ENCODE assay signal across 12 mouse cellular contexts in the genomic region with DNA sequence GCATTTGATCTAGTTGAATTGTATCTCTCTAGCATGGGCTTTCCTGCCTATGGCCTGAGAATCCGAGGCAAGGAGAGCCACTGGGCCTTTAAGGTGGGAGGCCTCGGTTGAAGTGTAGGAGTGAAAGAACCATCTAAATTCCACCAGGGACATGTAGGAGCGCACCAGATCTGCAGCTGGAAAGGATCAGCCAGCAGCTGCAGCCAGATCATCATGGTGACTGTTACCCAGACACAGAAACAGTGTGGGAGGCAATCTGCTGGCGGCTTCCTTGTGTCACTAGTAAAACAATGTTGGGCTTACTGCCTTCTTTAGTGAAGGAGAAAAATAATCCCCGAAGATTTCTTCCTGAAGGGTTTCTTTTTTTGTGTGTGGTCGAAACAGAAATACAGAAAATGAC.
DNase-seq lines count a peak whose midpoint lies in the region; ATAC-seq and TF ChIP-seq lines count a peak whose summit lies in the region.
"Had no signal": no experiment of that assay in that cellular context is flagged by ENCODE, and none has a peak within 500 bp of the region (broad histone marks: within the 10 kb centered on the region; RNA-seq: fewer than 3 reads in every experiment).

No protein-coding gene starts in this region.

- no peaks in the 10 kb centered on the region for H3K27me3 ChIP-seq in stomach, embryonic 14.5 days (ENCODE audit: control insufficient read depth, insufficient read depth, low read length)
- no peaks in the 10 kb centered on the region for H3K27me3 ChIP-seq in stomach, postnatal 0 days (ENCODE audit: control insufficient read depth, insufficient read depth, low read length)
- H3K27me3 ChIP-seq: forebrain, embryonic 12.5 days had no signal

- no peaks in the 10 kb centered on the region for H3K36me3 ChIP-seq in stomach, embryonic 14.5 days (ENCODE audit: control insufficient read depth, insufficient read depth, low read length)
- no peaks in the 10 kb centered on the region for H3K36me3 ChIP-seq in stomach, postnatal 0 days (ENCODE audit: control insufficient read depth, insufficient read depth, low read length)
- H3K36me3 ChIP-seq: forebrain, embryonic 12.5 days had no signal

- H3K4me2 ChIP-seq in stomach, embryonic 14.5 days (replicated peaks; ENCODE audit: low read depth, low read length), result no peak overlapping the region
- no peak overlapping the region for H3K4me2 ChIP-seq in stomach, postnatal 0 days (replicated peaks; ENCODE audit: low read depth)
- H3K4me2 ChIP-seq: forebrain, embryonic 12.5 days had no signal

- 0 out of 2 replicates have a peak, but pooled peaks have one; percentile 23 for ATAC-seq in frontal cortex, adult (ENCODE audit: low TSS enrichment)
- peak; percentile 37; the same call in 1 of the 2 replicates for ATAC-seq in stomach, embryonic 14.5 days (ENCODE audit: insufficient number of reproducible peaks, insufficient read depth, low FRiP score, low read depth)
- no peak for ATAC-seq in stomach, postnatal 0 days (ENCODE audit: low FRiP score, low TSS enrichment)
- ATAC-seq in megakaryocyte progenitor cell, adult 5-6 weeks (replicated peaks; ENCODE audit: poor library complexity), result no peak
- no peak for ATAC-seq in cerebellum, adult (ENCODE audit: insufficient number of reproducible peaks, low FRiP score, low TSS enrichment)
- ATAC-seq: intestine, embryonic 16.5 days had no signal

- no peaks in the 10 kb centered on the region for H3K9me3 ChIP-seq in stomach, embryonic 14.5 days (ENCODE audit: control insufficient read depth, low read depth, low read length)
- H3K9me3 ChIP-seq in stomach, postnatal 0 days (ENCODE audit: control insufficient read depth, low read length), result no peaks in the 10 kb centered on the region
- H3K9me3 ChIP-seq: forebrain, embryonic 12.5 days had no signal

- TF ChIP-seq CTCF in stomach, postnatal 0 days (IDR thresholded peaks at IDR 0.05; ENCODE audit: low read depth), result no peak

- H3K27ac ChIP-seq in stomach, embryonic 14.5 days (ENCODE audit: low read length), result no peak overlapping the region
- no peak overlapping the region for H3K27ac ChIP-seq in stomach, postnatal 0 days (replicated peaks)
- H3K27ac ChIP-seq: forebrain, embryonic 12.5 days; macrophage had no signal

- DNase-seq in frontal cortex, postnatal 14 days (ENCODE audit: low spot score in 2 of 2), result no peak
- no peak for DNase-seq in stomach, postnatal 0 days (ENCODE audit: low spot score)
- peak; percentile 37 to 39 for DNase-seq in lung, adult 18-20 months
- peak; percentile 45 for DNase-seq in testis, postnatal 10 days (ENCODE audit: low spot score)
- DNase-seq: cerebellum, adult 8-10 months had no signal

- no peak for TF ChIP-seq EP300 in stomach, postnatal 0 days (optimal IDR thresholded peaks at IDR 0.05)

- no peaks in the 10 kb centered on the region for H3K4me1 ChIP-seq in stomach, embryonic 14.5 days (ENCODE audit: control insufficient read depth, insufficient read depth, low read length)
- H3K4me1 ChIP-seq in stomach, postnatal 0 days (replicated peaks; ENCODE audit: control insufficient read depth, insufficient read depth), result no peaks in the 10 kb centered on the region
- H3K4me1 ChIP-seq: forebrain, embryonic 12.5 days had no signal

- 46% methylated on average over 6 of the region's 6 CpGs for WGBS in stomach, embryonic 14.5 days
- WGBS in stomach, postnatal 0 days, result 39% methylated on average over 6 of the region's 6 CpGs

- no peak overlapping the region for H3K9ac ChIP-seq in stomach, embryonic 14.5 days (replicated peaks; ENCODE audit: low read depth, low read length)
- H3K9ac ChIP-seq in stomach, postnatal 0 days (ENCODE audit: low read length), result no peak overlapping the region
- H3K9ac ChIP-seq: forebrain, embryonic 12.5 days had no signal

- H3K4me3 ChIP-seq in stomach, embryonic 14.5 days (ENCODE audit: low read depth, low read length), result no peak overlapping the region
- no peak overlapping the region for H3K4me3 ChIP-seq in stomach, postnatal 0 days (ENCODE audit: low read depth, low read length)
- H3K4me3 ChIP-seq: forebrain, embryonic 12.5 days had no signal

Comparison
In these comparisons a context has a peak if more than half of its experiments do, and no peak if none do; other contexts are left out.
1. ATAC-seq: peak in frontal cortex, adult (single experiment) and stomach, embryonic 14.5 days (single experiment); none in stomach, postnatal 0 days (single experiment), megakaryocyte progenitor cell, adult 5-6 weeks (single experiment) and cerebellum, adult (single experiment).
2. DNase-seq: peak in lung, adult 18-20 months (2 of 2) and testis, postnatal 10 days (single experiment); none in frontal cortex, postnatal 14 days (0 of 2) and stomach, postnatal 0 days (single experiment).